Mouse (Mus musculus) forebrain, embryonic 15.5 days (tissue): Measurements from ENCODE around the gene Zfp213. TPM values are rescaled to one million over a fixed set of nuclear protein-coding genes. Genes with fewer than 3 reads are reported as not detected.
"Not testable (repeated sequence)": the region's sequence is repeated elsewhere in the genome, so short reads cannot be mapped to it uniquely, and the experiment has no call there.

Source experiments
- ATAC-seq: fragments of 200-750 bp; cut with Nextera tagmentation; replicated peaks from 2 replicates; pipeline ENCODE4 v1.8.0; 2017; ENCODE audit warnings: mild to moderate bottlenecking, moderate TSS enrichment, moderate library complexity
- H3K27ac ChIP-seq: fragments of 300-500 bp; sonication (generic); replicated peaks from 2 replicates; pipeline ENCODE4 v1.5.1; 2015; ENCODE audit warnings: mild to moderate bottlenecking, inconsistent platforms
- H3K27me3 ChIP-seq: fragments of 300-500 bp; sonication (generic); 2 replicates; pipeline ENCODE4 v1.6.1; 2015; ENCODE audit warnings: inconsistent platforms
- H3K36me3 ChIP-seq: fragments of 300-500 bp; sonication (generic); 2 replicates; pipeline ENCODE4 v1.6.1; 2015; ENCODE audit warnings: mild to moderate bottlenecking, inconsistent platforms
- H3K4me1 ChIP-seq: fragments of 300-500 bp; sonication (generic); 2 replicates; pipeline ENCODE4 v1.6.1; 2015; ENCODE audit warnings: inconsistent platforms
- H3K4me2 ChIP-seq: fragments of 300-500 bp; sonication (generic); replicated peaks from 2 replicates; pipeline ENCODE4 v1.6.1; 2015; ENCODE audit warnings: mild to moderate bottlenecking, inconsistent platforms
- H3K4me3 ChIP-seq: fragments of 300-500 bp; sonication (generic); 2 replicates; pipeline ENCODE4 v1.5.1; 2015; ENCODE audit warnings: mild to moderate bottlenecking, inconsistent platforms
- H3K9ac ChIP-seq: fragments of 300-500 bp; sonication (generic); replicated peaks from 2 replicates; pipeline ENCODE4 v1.6.1; 2015; ENCODE audit warnings: mild to moderate bottlenecking, inconsistent platforms
- H3K9me3 ChIP-seq: fragments of 300-500 bp; sonication (generic); 2 replicates; pipeline ENCODE4 v1.6.1; 2016; ENCODE audit warnings: inconsistent platforms
- WGBS: fragments of 180-500 bp; shearing (Covaris S2); methylation state at CpG from one replicate; pipeline ENCODE4 v1.1.7; 2015; ENCODE audit warnings: mixed read lengths; 5-methylcytosine and 5-hydroxymethylcytosine counted together
- polyA plus RNA-seq: library from polyadenylated mRNA; unstranded; fragments of >200 nt; fragmentation: Nextera tagmentation; extraction: Ambion mirVana; gene quantifications from 2 replicates; pipeline ENCODE4 v1.2.1, GENCODE M21; 2015

Zfp213 gene
- polyA plus RNA-seq, 1 experiment from 2014 or later = 21.0 TPM

DNA sequence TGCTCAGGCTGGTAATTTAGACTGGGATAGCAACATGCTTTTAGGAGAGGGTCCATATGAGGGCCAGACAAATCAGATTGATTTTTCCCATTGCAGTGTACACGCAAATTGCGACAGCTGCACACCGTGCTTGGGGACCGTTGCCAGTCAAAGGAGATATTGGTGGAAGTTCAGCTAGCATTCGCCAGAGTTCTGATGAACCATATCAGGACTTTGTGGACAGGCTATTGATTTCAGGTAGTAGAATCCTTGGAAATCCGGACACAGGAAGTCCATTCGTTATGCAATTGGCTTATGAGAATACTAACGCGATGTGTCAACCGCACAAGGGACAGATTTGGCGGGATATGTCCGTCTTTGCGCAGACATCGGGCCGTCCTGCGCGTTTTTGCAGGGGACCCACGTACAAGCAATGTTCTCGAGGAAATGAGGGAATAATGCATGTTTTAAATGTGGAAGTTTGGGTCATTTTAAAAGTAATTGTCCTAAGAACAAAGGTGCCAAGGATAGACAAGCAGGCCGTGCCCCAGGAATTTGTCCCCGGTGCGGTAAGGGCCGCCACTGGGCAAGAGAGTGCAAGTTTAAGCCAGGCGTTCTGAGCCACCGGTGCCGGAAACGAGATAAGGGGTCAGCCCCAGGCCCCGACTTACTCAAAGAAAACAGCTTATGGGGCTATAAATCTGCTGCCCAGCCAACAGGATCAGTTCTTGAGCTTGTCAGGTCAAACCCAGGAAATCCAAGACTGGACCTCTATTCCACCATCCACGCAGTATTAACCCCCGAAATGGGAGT lies 40.9 kb downstream of the Zfp213 start:
- not testable (repeated sequence) for H3K4me2 ChIP-seq, H3K4me3 ChIP-seq, H3K4me1 ChIP-seq, H3K27me3 ChIP-seq, H3K9ac ChIP-seq, H3K36me3 ChIP-seq, ATAC-seq, H3K27ac ChIP-seq, H3K9me3 ChIP-seq
- WGBS = 77% methylated on average over 30 of the region's 30 CpGs

DNA sequence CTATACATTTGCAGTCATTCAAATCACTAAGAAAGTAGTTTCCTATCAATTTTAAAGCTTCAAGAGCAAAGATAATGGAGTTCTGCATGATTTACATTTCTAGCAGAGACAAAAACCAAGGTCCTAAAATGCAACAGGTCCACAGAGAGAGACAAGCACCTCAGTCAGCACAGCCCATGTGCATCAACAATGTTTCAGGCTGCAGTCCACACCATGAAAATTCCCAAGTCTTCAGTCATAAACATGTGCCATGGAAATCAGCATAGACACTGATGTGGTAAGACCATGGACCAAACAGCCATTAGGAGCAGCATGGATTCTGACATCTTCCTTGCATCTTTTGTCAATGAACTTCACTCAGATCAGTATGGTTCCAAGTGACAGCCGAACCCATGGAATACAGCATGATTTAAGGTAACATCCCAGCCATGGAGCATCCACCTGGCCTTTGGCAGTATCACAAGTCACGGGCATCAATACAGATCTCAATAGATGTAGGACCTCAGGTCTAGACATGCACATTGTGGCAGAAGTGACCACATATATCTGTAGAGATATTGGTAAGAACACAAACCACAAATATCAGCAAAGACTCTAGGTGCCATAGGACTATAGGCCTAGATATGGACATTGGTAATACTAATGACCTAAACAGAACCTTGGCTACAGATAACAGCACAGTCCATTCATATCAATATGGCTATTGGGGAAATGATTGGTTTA lies 45.2 kb downstream of the Zfp213 start:
- no peak for ATAC-seq
- no peaks in the 10 kb centered on the region for H3K36me3 ChIP-seq
- 72% methylated on average over 2 of the region's 2 CpGs for WGBS

More for the DNA sequence above, 45.2 kb downstream of the Zfp213 start:
- Histone ChIP-seq H3K27ac (no peak overlapping the region), H3K4me3 (no peak overlapping the region), H3K9ac (no peak overlapping the region), H3K4me1 (no peaks in the 10 kb centered on the region), H3K27me3 (no peaks in the 10 kb centered on the region), H3K4me2 (no peak overlapping the region), H3K9me3 (no peaks in the 10 kb centered on the region)

Other genes with a start within 250 kb of the Zfp213 start
- not detected in 2 replicates for gene Vmn2r115, start 220.5 kb downstream of the Zfp213 start, polyA plus RNA-seq
- gene Vmn2r116, start 179.6 kb downstream of the Zfp213 start, polyA plus RNA-seq = not detected in 2 replicates
- gene Vmn2r117, start 84.5 kb downstream of the Zfp213 start, polyA plus RNA-seq = not detected in 2 replicates
- gene Zfp13, start 35.2 kb upstream of the Zfp213 start, polyA plus RNA-seq = 26.9 and 30.2 TPM in 2 replicates
- gene Zscan10, start 36.6 kb upstream of the Zfp213 start, polyA plus RNA-seq = not detected in 2 replicates
- gene Mmp25, start 81.0 kb upstream of the Zfp213 start, polyA plus RNA-seq = 1.3 and 1.7 TPM in 2 replicates
- 0.22 TPM in 1 of 2 replicates, not detected in the other for gene Bicdl2, start 96.3 kb upstream of the Zfp213 start, polyA plus RNA-seq
- 90.3 and 92.0 TPM in 2 replicates for gene Hcfc1r1, start 109.4 kb upstream of the Zfp213 start, polyA plus RNA-seq
- 39.4 and 39.5 TPM in 2 replicates for gene Thoc6, start 109.6 kb upstream of the Zfp213 start, polyA plus RNA-seq
- gene Tnfrsf12a, start 113.2 kb upstream of the Zfp213 start, polyA plus RNA-seq = 3.6 and 5.5 TPM in 2 replicates
- gene Cldn6, start 115.0 kb upstream of the Zfp213 start, polyA plus RNA-seq = 0.42 and 0.50 TPM in 2 replicates
- gene Cldn9, start 119.8 kb upstream of the Zfp213 start, polyA plus RNA-seq = 1.2 TPM in 2 replicates
- not detected in 2 replicates for gene 1520401A03Rik, start 158.5 kb upstream of the Zfp213 start, polyA plus RNA-seq
- gene Pkmyt1, start 162.1 kb upstream of the Zfp213 start, polyA plus RNA-seq = 26.7 and 28.4 TPM in 2 replicates
- 39.4 and 39.7 TPM in 2 replicates for gene Paqr4, start 176.6 kb upstream of the Zfp213 start, polyA plus RNA-seq
- 0.48 and 0.50 TPM in 2 replicates for gene Kremen2, start 181.6 kb upstream of the Zfp213 start, polyA plus RNA-seq
- gene Flywch1, start 207.4 kb upstream of the Zfp213 start, polyA plus RNA-seq = 162 and 164 TPM in 2 replicates
- 30.7 and 31.9 TPM in 2 replicates for gene Flywch2, start 221.8 kb upstream of the Zfp213 start, polyA plus RNA-seq
- gene Srrm2, start 226.3 kb upstream of the Zfp213 start, polyA plus RNA-seq = 562 and 569 TPM in 2 replicates